Comparison of ENCODE assay signal across 15 mouse cellular contexts in the genomic region with DNA sequence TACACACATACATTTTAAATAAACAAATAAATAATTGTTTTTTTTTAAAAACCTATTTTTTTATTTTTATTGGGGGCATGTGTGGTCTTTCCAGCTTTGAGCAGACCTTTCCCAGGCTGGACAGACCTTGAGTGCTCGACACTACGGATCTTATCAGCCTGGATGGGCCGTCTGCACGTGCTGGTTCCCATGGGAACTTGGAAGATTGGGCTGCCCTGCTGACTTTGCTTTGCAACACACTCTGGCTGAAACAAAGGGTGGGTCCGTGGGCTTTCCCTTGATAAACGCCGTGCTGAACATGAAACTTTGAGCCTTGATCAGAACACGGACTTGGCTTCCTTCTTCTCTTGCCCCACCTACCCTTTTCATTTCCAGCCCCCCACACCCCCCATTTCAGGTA. TPM values are rescaled to one million over a fixed set of nuclear protein-coding genes. Genes with fewer than 3 reads are reported as not detected.
DNase-seq lines count a peak whose midpoint lies in the region; ATAC-seq and TF ChIP-seq lines count a peak whose summit lies in the region.
"Had no signal": no experiment of that assay in that cellular context is flagged by ENCODE, and none has a peak within 500 bp of the region (broad histone marks: within the 10 kb centered on the region; RNA-seq: fewer than 3 reads in every experiment).

No protein-coding gene starts in this region.

- 0 out of 2 replicates have a peak, but pooled peaks have one; percentile 25 for ATAC-seq in forebrain, postnatal 0 days
- no peak for ATAC-seq in forebrain, embryonic 13.5 days
- no peak for ATAC-seq in liver, embryonic 11.5 days (replicated peaks; ENCODE audit: low FRiP score)
- ATAC-seq in liver, postnatal 0 days = no peak
- ATAC-seq in stomach, embryonic 14.5 days (ENCODE audit: insufficient number of reproducible peaks, insufficient read depth, low FRiP score, low read depth) = peak; percentile 67; the same call in 1 of the 2 replicates
- ATAC-seq in neural tube, embryonic 15.5 days (ENCODE audit: low FRiP score) = no peak

- no peak overlapping the region for H3K4me3 ChIP-seq in forebrain, postnatal 0 days (ENCODE audit: low read depth, low read length)
- no peak overlapping the region for H3K4me3 ChIP-seq in forebrain, embryonic 13.5 days
- H3K4me3 ChIP-seq in liver, embryonic 11.5 days (ENCODE audit: low read depth, low read length) = no peak overlapping the region
- no peak overlapping the region for H3K4me3 ChIP-seq in liver, postnatal 0 days (ENCODE audit: low read depth, low read length)
- no peak overlapping the region for H3K4me3 ChIP-seq in stomach, embryonic 14.5 days (ENCODE audit: low read depth, low read length)
- H3K4me3 ChIP-seq in neural tube, embryonic 15.5 days (replicated peaks) = no peak overlapping the region
- H3K4me3 ChIP-seq: midbrain, embryonic 12.5 days; neural tube, embryonic 13.5 days had no signal

- no peaks in the 10 kb centered on the region for H3K9me3 ChIP-seq in forebrain, postnatal 0 days (ENCODE audit: low read length)
- no peaks in the 10 kb centered on the region for H3K9me3 ChIP-seq in forebrain, embryonic 13.5 days (replicated peaks)
- no peaks in the 10 kb centered on the region for H3K9me3 ChIP-seq in liver, embryonic 11.5 days (ENCODE audit: control insufficient read depth, low read length)
- no peaks in the 10 kb centered on the region for H3K9me3 ChIP-seq in liver, postnatal 0 days (ENCODE audit: low read length)
- no peaks in the 10 kb centered on the region for H3K9me3 ChIP-seq in stomach, embryonic 14.5 days (ENCODE audit: control insufficient read depth, low read depth, low read length)
- no peaks in the 10 kb centered on the region for H3K9me3 ChIP-seq in neural tube, embryonic 15.5 days (replicated peaks)
- H3K9me3 ChIP-seq: midbrain, embryonic 12.5 days; neural tube, embryonic 13.5 days had no signal

- H3K4me1 ChIP-seq in forebrain, postnatal 0 days (ENCODE audit: insufficient read depth) = no peaks in the 10 kb centered on the region
- H3K4me1 ChIP-seq in forebrain, embryonic 13.5 days = no peaks in the 10 kb centered on the region
- peaks cover 5% of the 10 kb centered on the region for H3K4me1 ChIP-seq in liver, embryonic 11.5 days (replicated peaks; ENCODE audit: control insufficient read depth, insufficient read depth, low read length)
- no peaks in the 10 kb centered on the region for H3K4me1 ChIP-seq in liver, postnatal 0 days (ENCODE audit: insufficient read depth)
- no peaks in the 10 kb centered on the region for H3K4me1 ChIP-seq in stomach, embryonic 14.5 days (ENCODE audit: control insufficient read depth, insufficient read depth, low read length)
- H3K4me1 ChIP-seq in neural tube, embryonic 15.5 days = peaks cover 11% of the 10 kb centered on the region
- H3K4me1 ChIP-seq: midbrain, embryonic 12.5 days had no signal

- DNase-seq in forebrain, postnatal 0 days = no peak
- no peak for DNase-seq in liver, embryonic 11.5 days (ENCODE audit: low spot score)
- no peak for DNase-seq in liver, postnatal 0 days
- peak; percentile 63 for DNase-seq in R1 (ENCODE audit: low read depth, low spot score)
- DNase-seq in frontal cortex, postnatal 14 days (ENCODE audit: low spot score in 2 of 2) = no peak
- DNase-seq: lung, embryonic 14.5 days; thymus, postnatal 36 days had no signal

- H3K9ac ChIP-seq in forebrain, postnatal 0 days = no peak overlapping the region
- no peak overlapping the region for H3K9ac ChIP-seq in forebrain, embryonic 13.5 days
- no peak overlapping the region for H3K9ac ChIP-seq in liver, embryonic 11.5 days (ENCODE audit: low read depth, low read length)
- H3K9ac ChIP-seq in liver, postnatal 0 days (replicated peaks) = no peak overlapping the region
- H3K9ac ChIP-seq in stomach, embryonic 14.5 days (replicated peaks; ENCODE audit: low read depth, low read length) = no peak overlapping the region
- H3K9ac ChIP-seq in neural tube, embryonic 15.5 days (replicated peaks) = no peak overlapping the region
- H3K9ac ChIP-seq: lung, embryonic 14.5 days; midbrain, embryonic 12.5 days; neural tube, embryonic 13.5 days had no signal

- WGBS in forebrain, postnatal 0 days = 19% methylated on average over 8 of the region's 8 CpGs
- WGBS in forebrain, embryonic 13.5 days = 21% methylated on average over 8 of the region's 8 CpGs
- WGBS in liver, embryonic 11.5 days = 39% methylated on average over 8 of the region's 8 CpGs
- 32% methylated on average over 8 of the region's 8 CpGs for WGBS in liver, postnatal 0 days (ENCODE audit: insufficient replicate concordance)
- 34% methylated on average over 8 of the region's 8 CpGs for WGBS in stomach, embryonic 14.5 days
- 17% methylated on average over 8 of the region's 8 CpGs for WGBS in neural tube, embryonic 15.5 days

- H3K27ac ChIP-seq in forebrain, postnatal 0 days (ENCODE audit: low read depth, low read length) = no peak overlapping the region
- no peak overlapping the region for H3K27ac ChIP-seq in forebrain, embryonic 13.5 days
- H3K27ac ChIP-seq in liver, embryonic 11.5 days (ENCODE audit: low read depth, low read length) = no peak overlapping the region
- H3K27ac ChIP-seq in liver, postnatal 0 days (ENCODE audit: low read depth) = no peak overlapping the region
- peak overlapping the region; percentile 23; the same call in 1 of the 2 replicates for H3K27ac ChIP-seq in stomach, embryonic 14.5 days (ENCODE audit: low read length)
- no peak overlapping the region for H3K27ac ChIP-seq in neural tube, embryonic 15.5 days (replicated peaks)
- H3K27ac ChIP-seq: midbrain, embryonic 12.5 days; neural tube, embryonic 13.5 days had no signal

- no peaks in the 10 kb centered on the region for H3K36me3 ChIP-seq in forebrain, postnatal 0 days (ENCODE audit: insufficient read depth)
- no peaks in the 10 kb centered on the region for H3K36me3 ChIP-seq in forebrain, embryonic 13.5 days (ENCODE audit: poor library complexity, severe bottlenecking)
- no peaks in the 10 kb centered on the region for H3K36me3 ChIP-seq in liver, embryonic 11.5 days (ENCODE audit: control insufficient read depth, insufficient read depth, low read length)
- H3K36me3 ChIP-seq in liver, postnatal 0 days (replicated peaks; ENCODE audit: insufficient read depth, low read length) = no peaks in the 10 kb centered on the region
- H3K36me3 ChIP-seq in stomach, embryonic 14.5 days (ENCODE audit: control insufficient read depth, insufficient read depth, low read length) = no peaks in the 10 kb centered on the region
- no peaks in the 10 kb centered on the region for H3K36me3 ChIP-seq in neural tube, embryonic 15.5 days
- H3K36me3 ChIP-seq: midbrain, embryonic 12.5 days; neural tube, embryonic 13.5 days had no signal

- no peaks in the 10 kb centered on the region for H3K27me3 ChIP-seq in forebrain, postnatal 0 days (ENCODE audit: insufficient read depth, low read length)
- no peaks in the 10 kb centered on the region for H3K27me3 ChIP-seq in forebrain, embryonic 13.5 days
- H3K27me3 ChIP-seq in liver, embryonic 11.5 days (replicated peaks; ENCODE audit: control insufficient read depth, insufficient read depth, low read length) = no peaks in the 10 kb centered on the region
- no peaks in the 10 kb centered on the region for H3K27me3 ChIP-seq in liver, postnatal 0 days (ENCODE audit: insufficient read depth, low read length)
- H3K27me3 ChIP-seq in stomach, embryonic 14.5 days (ENCODE audit: control insufficient read depth, insufficient read depth, low read length) = no peaks in the 10 kb centered on the region
- no peaks in the 10 kb centered on the region for H3K27me3 ChIP-seq in neural tube, embryonic 15.5 days (replicated peaks)
- H3K27me3 ChIP-seq: midbrain, embryonic 12.5 days; neural tube, embryonic 13.5 days had no signal

- no peak overlapping the region for H3K4me2 ChIP-seq in forebrain, postnatal 0 days (ENCODE audit: low read depth)
- H3K4me2 ChIP-seq in forebrain, embryonic 13.5 days = no peak overlapping the region
- peak overlapping the region; percentile 34 for H3K4me2 ChIP-seq in liver, embryonic 11.5 days
- H3K4me2 ChIP-seq in liver, postnatal 0 days (ENCODE audit: low read depth, low read length) = no peak overlapping the region
- H3K4me2 ChIP-seq in stomach, embryonic 14.5 days (replicated peaks; ENCODE audit: low read depth, low read length) = no peak overlapping the region; the same call in 1 of the 2 replicates
- no peak overlapping the region for H3K4me2 ChIP-seq in neural tube, embryonic 15.5 days
- H3K4me2 ChIP-seq: lung, embryonic 14.5 days; midbrain, embryonic 12.5 days; neural tube, embryonic 13.5 days had no signal

- TF ChIP-seq CTCF in forebrain, postnatal 0 days (IDR thresholded peaks at IDR 0.05; ENCODE audit: low read depth) = no peak
- no peak for TF ChIP-seq CTCF in liver, postnatal 0 days (IDR thresholded peaks at IDR 0.05; ENCODE audit: low read depth)

- TF ChIP-seq EP300 in liver, postnatal 0 days (IDR thresholded peaks at IDR 0.05; ENCODE audit: low read depth) = no peak

RNA-seq across cellular contexts. Expression of a gene that starts 5.8 kb away (rescaled TPM):
- 162 and 176 TPM in 2 replicates for total RNA-seq in forebrain, postnatal 0 days (2014; rRNA removed)
- 59.3 and 65.9 TPM in 2 replicates for polyA plus RNA-seq in forebrain, postnatal 0 days (2015; fragmentation: Nextera tagmentation; extraction: Ambion mirVana)
- 51.9 and 54.9 TPM in 2 replicates for polyA plus RNA-seq in forebrain, embryonic 13.5 days (2015; fragmentation: Nextera tagmentation; extraction: Ambion mirVana)
- 45.1 and 54.9 TPM in 2 replicates for polyA plus RNA-seq in liver, embryonic 11.5 days (2014; fragmentation: Nextera tagmentation; extraction: Ambion mirVana)
- 30.2 and 30.6 TPM in 2 replicates for polyA plus RNA-seq in liver, postnatal 0 days (2015; fragmentation: Nextera tagmentation; extraction: Ambion mirVana)
- polyA plus RNA-seq in stomach, embryonic 14.5 days (2014; fragmentation: Nextera tagmentation; extraction: Ambion mirVana) = 95.8 and 99.8 TPM in 2 replicates
- 88.7 and 88.9 TPM in 2 replicates for polyA plus RNA-seq in neural tube, embryonic 15.5 days (2015; fragmentation: Nextera tagmentation; extraction: Ambion mirVana)

RNA-seq across cellular contexts. Expression of a gene that starts 20.4 kb away (rescaled TPM):
- 1.4 and 1.9 TPM in 2 replicates for total RNA-seq in forebrain, postnatal 0 days (2014; rRNA removed)
- polyA plus RNA-seq in forebrain, postnatal 0 days (2015; fragmentation: Nextera tagmentation; extraction: Ambion mirVana) = 4.3 and 4.9 TPM in 2 replicates
- polyA plus RNA-seq in forebrain, embryonic 13.5 days (2015; fragmentation: Nextera tagmentation; extraction: Ambion mirVana) = 1.7 and 4.4 TPM in 2 replicates
- 4.7 and 5.1 TPM in 2 replicates for polyA plus RNA-seq in liver, embryonic 11.5 days (2014; fragmentation: Nextera tagmentation; extraction: Ambion mirVana)
- polyA plus RNA-seq in liver, postnatal 0 days (2015; fragmentation: Nextera tagmentation; extraction: Ambion mirVana) = 7.0 and 15.1 TPM in 2 replicates
- 5.7 and 8.2 TPM in 2 replicates for polyA plus RNA-seq in stomach, embryonic 14.5 days (2014; fragmentation: Nextera tagmentation; extraction: Ambion mirVana)
- 5.7 and 5.9 TPM in 2 replicates for polyA plus RNA-seq in neural tube, embryonic 15.5 days (2015; fragmentation: Nextera tagmentation; extraction: Ambion mirVana)

RNA-seq across cellular contexts. Expression of a gene that starts 27.4 kb away (rescaled TPM):
- 71.0 and 80.9 TPM in 2 replicates for total RNA-seq in forebrain, postnatal 0 days (2014; rRNA removed)
- 186 and 247 TPM in 2 replicates for polyA plus RNA-seq in forebrain, postnatal 0 days (2015; fragmentation: Nextera tagmentation; extraction: Ambion mirVana)
- polyA plus RNA-seq in forebrain, embryonic 13.5 days (2015; fragmentation: Nextera tagmentation; extraction: Ambion mirVana) = 189 and 194 TPM in 2 replicates
- polyA plus RNA-seq in liver, embryonic 11.5 days (2014; fragmentation: Nextera tagmentation; extraction: Ambion mirVana) = 109 and 129 TPM in 2 replicates
- 42.9 and 43.3 TPM in 2 replicates for polyA plus RNA-seq in liver, postnatal 0 days (2015; fragmentation: Nextera tagmentation; extraction: Ambion mirVana)
- polyA plus RNA-seq in stomach, embryonic 14.5 days (2014; fragmentation: Nextera tagmentation; extraction: Ambion mirVana) = 143 and 177 TPM in 2 replicates
- 165 and 194 TPM in 2 replicates for polyA plus RNA-seq in neural tube, embryonic 15.5 days (2015; fragmentation: Nextera tagmentation; extraction: Ambion mirVana)

RNA-seq across cellular contexts. Expression of a gene that starts 27.7 kb away (rescaled TPM):
- total RNA-seq in forebrain, postnatal 0 days (2014; rRNA removed) = 151 and 204 TPM in 2 replicates
- 475 and 558 TPM in 2 replicates for polyA plus RNA-seq in forebrain, postnatal 0 days (2015; fragmentation: Nextera tagmentation; extraction: Ambion mirVana)
- 318 and 339 TPM in 2 replicates for polyA plus RNA-seq in forebrain, embryonic 13.5 days (2015; fragmentation: Nextera tagmentation; extraction: Ambion mirVana)
- polyA plus RNA-seq in liver, embryonic 11.5 days (2014; fragmentation: Nextera tagmentation; extraction: Ambion mirVana) = 124 and 126 TPM in 2 replicates
- polyA plus RNA-seq in liver, postnatal 0 days (2015; fragmentation: Nextera tagmentation; extraction: Ambion mirVana) = 41.8 and 42.1 TPM in 2 replicates
- polyA plus RNA-seq in stomach, embryonic 14.5 days (2014; fragmentation: Nextera tagmentation; extraction: Ambion mirVana) = 148 and 150 TPM in 2 replicates
- 405 and 478 TPM in 2 replicates for polyA plus RNA-seq in neural tube, embryonic 15.5 days (2015; fragmentation: Nextera tagmentation; extraction: Ambion mirVana)

RNA-seq across cellular contexts. Expression of a gene that starts 31.1 kb away (rescaled TPM):
- total RNA-seq in forebrain, postnatal 0 days (2014; rRNA removed) = not detected in 2 replicates
- not detected in 2 replicates for polyA plus RNA-seq in forebrain, postnatal 0 days (2015; fragmentation: Nextera tagmentation; extraction: Ambion mirVana)
- not detected in 2 replicates for polyA plus RNA-seq in forebrain, embryonic 13.5 days (2015; fragmentation: Nextera tagmentation; extraction: Ambion mirVana)
- not detected in 2 replicates for polyA plus RNA-seq in liver, embryonic 11.5 days (2014; fragmentation: Nextera tagmentation; extraction: Ambion mirVana)
- polyA plus RNA-seq in liver, postnatal 0 days (2015; fragmentation: Nextera tagmentation; extraction: Ambion mirVana) = not detected in 2 replicates
- not detected in 2 replicates for polyA plus RNA-seq in stomach, embryonic 14.5 days (2014; fragmentation: Nextera tagmentation; extraction: Ambion mirVana)
- 0.26 TPM in 1 of 2 replicates, not detected in the other for polyA plus RNA-seq in neural tube, embryonic 15.5 days (2015; fragmentation: Nextera tagmentation; extraction: Ambion mirVana)
- total RNA-seq: gastrocnemius, adult 8-10 months; left cerebral cortex, postnatal 14 days had no signal
- polyA plus RNA-seq: cortical plate, adult 2 months; midbrain, embryonic 12.5 days; neural tube, embryonic 13.5 days had no signal

Comparison
In these comparisons a context has a peak if more than half of its experiments do, and no peak if none do; other contexts are left out.
1. ATAC-seq: peak in forebrain, postnatal 0 days (single experiment) and stomach, embryonic 14.5 days (single experiment); none in forebrain, embryonic 13.5 days (single experiment), liver, embryonic 11.5 days (single experiment), liver, postnatal 0 days (single experiment) and neural tube, embryonic 15.5 days (single experiment).